Mouse (Mus musculus) embryonic facial prominence, embryonic 10.5 days (tissue): ENCODE data around the gene Stard7. TPM values are rescaled to one million over a fixed set of nuclear protein-coding genes. Genes with fewer than 3 reads are reported as not detected.
A peak's percentile ranks its signal among the peaks of the same experiment; 100 is the strongest.

Experiments used
- DNase-seq: peaks from one replicate; pipeline ENCODE4 v3.0.0-alpha.2; 2017; ENCODE audit warnings: low spot score
- H3K27ac ChIP-seq: fragments of 300-500 bp; sonication (generic); replicated peaks from 2 replicates; pipeline ENCODE4 v1.5.1; 2016; ENCODE audit warnings: mild to moderate bottlenecking
- H3K27me3 ChIP-seq: fragments of 300-500 bp; sonication (generic); replicated peaks from 2 replicates; pipeline ENCODE4 v1.6.1; 2016; ENCODE audit warnings: low read depth, mild to moderate bottlenecking; ENCODE audit not compliant: poor library complexity, severe bottlenecking
- H3K36me3 ChIP-seq: fragments of 300-500 bp; sonication (generic); replicated peaks from 2 replicates; pipeline ENCODE4 v1.6.1; 2016; ENCODE audit warnings: mild to moderate bottlenecking, moderate library complexity
- H3K4me1 ChIP-seq: fragments of 300-500 bp; sonication (generic); 2 replicates; pipeline ENCODE4 v1.6.1; 2016
- H3K4me3 ChIP-seq: fragments of 300-500 bp; sonication (generic); 2 replicates; pipeline ENCODE4 v1.5.1; 2016; ENCODE audit warnings: mild to moderate bottlenecking, moderate library complexity
- H3K9me3 ChIP-seq: fragments of 300-500 bp; sonication (generic); 2 replicates; pipeline ENCODE4 v1.6.1; 2016; ENCODE audit warnings: mild to moderate bottlenecking
- WGBS: fragments of 180-500 bp; shearing (Covaris S2); methylation state at CpG from one replicate; pipeline ENCODE4 v1.1.7; 2016; 5-methylcytosine and 5-hydroxymethylcytosine counted together
- polyA plus RNA-seq: library from polyadenylated mRNA; unstranded; fragments of >200 nt; fragmentation: Nextera tagmentation; extraction: Ambion mirVana; gene quantifications from 2 replicates; pipeline ENCODE4 v1.2.1, GENCODE M21; 2016

The Stard7 gene
- polyA plus RNA-seq, 1 experiment from 2014 or later = 80.1 TPM

DNA sequence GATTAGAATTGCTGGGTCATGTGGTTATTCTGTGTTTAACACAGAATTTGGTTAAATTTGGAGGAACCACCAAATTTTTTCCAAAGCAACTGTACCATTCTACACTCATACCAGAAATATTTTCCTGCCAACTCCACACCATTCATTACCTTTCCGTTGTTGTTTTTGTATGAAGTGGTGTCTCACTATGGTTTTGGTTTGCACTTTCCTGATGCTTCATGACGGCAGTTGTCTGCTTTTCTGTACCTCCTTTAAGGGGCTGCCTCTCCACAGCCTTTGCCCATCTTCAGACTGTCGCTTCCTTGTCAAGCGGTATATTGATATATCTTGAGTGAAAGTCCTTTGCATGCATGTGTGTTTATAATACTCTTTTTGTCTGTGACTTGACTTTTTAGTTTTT, 42.8 kb downstream of the Stard7 start:
- Histone ChIP-seq H3K9me3 (0 out of 2 replicates have a peak, but pooled peaks cover 3% of the 10 kb centered on the region), H3K27me3 (no peaks in the 10 kb centered on the region), H3K4me3 (no peak overlapping the region), H3K36me3 (no peaks in the 10 kb centered on the region), H3K4me1 (0 out of 2 replicates have a peak, but pooled peaks cover 5% of the 10 kb centered on the region), H3K27ac (no peak overlapping the region)
- no peak for DNase-seq
- WGBS = 95% methylated on average over 4 of the region's 4 CpGs

DNA sequence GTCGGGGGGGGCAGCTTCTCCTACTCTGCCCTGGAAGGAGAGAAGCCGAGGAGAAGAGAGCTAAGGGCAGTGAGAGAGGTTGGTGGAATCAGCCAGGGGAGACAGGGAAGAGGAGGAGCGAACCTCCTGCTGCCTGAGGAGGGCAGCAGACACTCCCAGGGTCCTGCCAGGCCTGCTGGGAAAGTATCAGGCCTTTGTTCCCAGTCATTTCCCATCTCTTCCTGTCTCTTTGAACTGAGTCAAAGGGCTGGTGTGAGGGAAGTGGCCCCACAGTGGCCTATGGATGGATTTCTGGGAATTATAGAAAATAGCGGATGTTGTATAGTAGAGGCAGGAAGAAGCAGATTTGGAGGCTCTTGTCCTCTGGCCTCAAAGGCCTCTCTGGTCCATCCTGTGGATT, 43.9 kb downstream of the Stard7 start:
- 55% methylated on average over 4 of the region's 4 CpGs for WGBS
- 0 out of 2 replicates have a peak, but pooled peaks cover 3% of the 10 kb centered on the region for H3K9me3 ChIP-seq
- H3K4me1 ChIP-seq = 0 out of 2 replicates have a peak, but pooled peaks cover 5% of the 10 kb centered on the region
- H3K36me3 ChIP-seq = no peaks in the 10 kb centered on the region
- H3K27ac ChIP-seq = peak overlapping the region; percentile 35; the same call in 1 of the 2 replicates
- H3K27me3 ChIP-seq = no peaks in the 10 kb centered on the region
- no peak overlapping the region for H3K4me3 ChIP-seq
- no peak for DNase-seq

DNA sequence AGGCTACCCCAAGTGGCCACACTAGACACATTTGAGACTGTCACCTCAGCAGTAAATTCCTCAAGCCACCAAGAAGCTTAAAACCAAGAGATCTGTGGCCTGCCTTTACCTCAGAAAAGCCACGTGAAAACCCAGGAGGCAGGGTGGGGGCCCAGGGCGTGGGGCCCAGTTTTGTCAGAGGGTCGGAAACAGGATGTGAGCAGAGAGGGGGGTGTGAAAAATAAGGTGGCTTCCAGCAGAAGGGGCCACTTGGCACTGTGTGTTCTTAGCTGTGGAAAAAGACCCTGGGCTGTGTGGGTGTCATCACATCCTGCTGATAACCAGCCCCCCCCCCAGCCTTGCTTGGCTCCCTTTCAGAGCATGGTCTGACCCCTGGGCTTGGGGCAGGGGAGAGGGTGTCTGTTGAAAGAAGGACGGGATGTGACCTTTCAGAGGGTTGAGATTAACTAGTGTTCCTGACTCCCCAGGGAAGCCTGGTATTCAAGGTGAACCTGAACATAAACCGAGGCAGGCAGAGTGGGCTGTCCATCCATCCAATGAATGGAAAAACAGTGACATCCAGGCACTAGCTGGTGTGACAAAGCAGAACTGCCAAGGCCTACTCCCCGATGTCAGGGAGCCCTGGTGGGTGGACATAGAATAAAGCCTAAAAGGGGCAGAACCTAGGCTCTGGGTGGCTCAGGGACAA, 44.6 kb downstream of the Stard7 start:
- H3K36me3 ChIP-seq = no peaks in the 10 kb centered on the region
- H3K27me3 ChIP-seq = no peaks in the 10 kb centered on the region
- peak overlapping the region; percentile 35; the same call in 1 of the 2 replicates for H3K27ac ChIP-seq
- 73% methylated on average over 6 of the region's 6 CpGs for WGBS
- no peak for DNase-seq
- no peak overlapping the region for H3K4me3 ChIP-seq
- 0 out of 2 replicates have a peak, but pooled peaks cover 5% of the 10 kb centered on the region for H3K4me1 ChIP-seq
- H3K9me3 ChIP-seq = 0 out of 2 replicates have a peak, but pooled peaks cover 3% of the 10 kb centered on the region

DNA sequence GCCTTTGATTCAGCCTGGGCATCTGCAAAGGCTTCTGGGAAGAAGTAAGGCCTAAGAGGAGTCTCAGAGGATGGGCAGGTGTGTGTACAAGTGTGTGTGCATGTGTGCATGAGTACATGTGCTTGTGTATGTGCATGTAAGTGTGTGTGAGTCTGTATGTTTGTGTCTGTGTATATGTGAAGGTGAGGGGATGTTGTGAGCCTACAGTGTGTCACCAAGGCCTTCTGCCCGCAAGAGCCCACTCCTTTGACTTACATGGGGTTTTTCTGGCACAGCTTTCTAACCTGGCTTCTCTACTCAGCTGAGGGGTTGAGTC, 45.1 kb downstream of the Stard7 start:
- no peak for DNase-seq
- Histone ChIP-seq H3K36me3 (no peaks in the 10 kb centered on the region), H3K4me1 (0 out of 2 replicates have a peak, but pooled peaks cover 5% of the 10 kb centered on the region), H3K9me3 (0 out of 2 replicates have a peak, but pooled peaks cover 3% of the 10 kb centered on the region), H3K27me3 (no peaks in the 10 kb centered on the region), H3K27ac (no peak overlapping the region), H3K4me3 (no peak overlapping the region)
- 92% methylated on average over 1 of the region's 1 CpGs for WGBS

DNA sequence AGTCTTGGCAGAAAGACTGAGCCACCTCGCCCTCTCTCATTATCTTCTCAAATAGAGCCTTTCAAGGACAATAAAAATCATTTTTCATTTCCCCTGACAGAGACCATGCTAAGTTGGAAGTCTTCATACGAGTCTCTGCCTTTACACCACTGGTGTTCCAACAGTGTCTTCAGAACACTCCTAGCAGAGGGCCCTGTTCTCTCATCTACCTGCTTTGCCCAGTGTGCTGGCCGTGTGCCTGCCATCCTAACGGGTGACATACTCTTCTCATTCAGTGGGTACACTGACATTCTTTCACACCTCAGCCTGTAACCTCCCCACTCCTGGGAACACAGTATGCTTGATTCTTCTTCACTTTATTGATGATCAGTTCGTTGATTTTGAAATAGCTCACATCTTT, 46.4 kb downstream of the Stard7 start:
- 82% methylated on average over 5 of the region's 5 CpGs for WGBS
- Histone ChIP-seq H3K27me3 (no peaks in the 10 kb centered on the region), H3K4me1 (0 out of 2 replicates have a peak, but pooled peaks cover 5% of the 10 kb centered on the region), H3K9me3 (0 out of 2 replicates have a peak, but pooled peaks cover 3% of the 10 kb centered on the region), H3K27ac (no peak overlapping the region), H3K4me3 (no peak overlapping the region), H3K36me3 (no peaks in the 10 kb centered on the region)
- DNase-seq = no peak

DNA sequence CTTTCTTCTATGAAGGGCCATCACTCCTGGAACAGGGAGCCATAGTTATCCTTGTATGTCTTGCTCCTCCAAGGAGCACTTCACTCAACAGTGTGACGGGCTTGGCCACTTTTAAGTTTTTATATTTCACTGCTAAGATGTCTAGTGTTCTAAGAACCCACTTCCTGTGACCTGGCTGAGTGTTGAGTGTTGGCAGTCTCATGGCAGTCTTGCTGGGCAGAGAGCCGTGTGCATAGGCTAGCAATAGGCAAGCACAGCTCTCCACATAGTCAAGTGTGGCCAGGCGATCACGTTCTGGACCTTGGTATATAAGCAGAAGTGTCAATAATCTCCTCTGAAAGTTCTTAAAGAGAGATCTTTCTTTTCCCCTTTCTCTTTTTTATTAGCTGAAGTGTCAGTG, 48.1 kb downstream of the Stard7 start:
- DNase-seq = no peak
- H3K4me3 ChIP-seq = no peak overlapping the region
- H3K27me3 ChIP-seq = no peaks in the 10 kb centered on the region
- H3K36me3 ChIP-seq = no peaks in the 10 kb centered on the region
- WGBS = 89% methylated on average over 4 of the region's 4 CpGs
- peaks cover 7% of the 10 kb centered on the region for H3K4me1 ChIP-seq
- no peaks in the 10 kb centered on the region for H3K9me3 ChIP-seq
- no peak overlapping the region for H3K27ac ChIP-seq

DNA sequence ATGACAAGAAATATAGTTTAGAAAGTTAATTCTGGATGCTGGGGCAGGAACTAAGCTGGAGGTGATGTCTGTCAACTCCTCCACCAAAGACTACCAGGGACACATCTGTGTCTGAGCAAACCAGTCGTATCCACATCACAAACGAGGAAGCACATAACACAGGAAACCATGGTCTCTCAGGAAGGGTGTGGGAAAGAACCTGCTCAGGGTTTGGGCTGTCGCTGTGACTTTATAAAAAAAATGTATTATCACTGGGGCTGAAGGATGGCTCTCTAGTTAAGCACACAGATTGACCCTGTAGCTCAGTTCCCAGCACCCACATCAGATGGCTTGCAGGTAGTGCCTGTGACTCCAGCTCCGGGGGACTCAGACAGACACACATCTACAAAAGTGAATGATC, 49.1 kb downstream of the Stard7 start:
- H3K9me3 ChIP-seq = no peaks in the 10 kb centered on the region
- no peak for DNase-seq
- peaks cover 10% of the 10 kb centered on the region for H3K4me1 ChIP-seq
- no peak overlapping the region for H3K4me3 ChIP-seq
- no peaks in the 10 kb centered on the region for H3K36me3 ChIP-seq
- H3K27me3 ChIP-seq = no peaks in the 10 kb centered on the region
- H3K27ac ChIP-seq = no peak overlapping the region
- WGBS = 74% methylated on average over 4 of the region's 4 CpGs

DNA sequence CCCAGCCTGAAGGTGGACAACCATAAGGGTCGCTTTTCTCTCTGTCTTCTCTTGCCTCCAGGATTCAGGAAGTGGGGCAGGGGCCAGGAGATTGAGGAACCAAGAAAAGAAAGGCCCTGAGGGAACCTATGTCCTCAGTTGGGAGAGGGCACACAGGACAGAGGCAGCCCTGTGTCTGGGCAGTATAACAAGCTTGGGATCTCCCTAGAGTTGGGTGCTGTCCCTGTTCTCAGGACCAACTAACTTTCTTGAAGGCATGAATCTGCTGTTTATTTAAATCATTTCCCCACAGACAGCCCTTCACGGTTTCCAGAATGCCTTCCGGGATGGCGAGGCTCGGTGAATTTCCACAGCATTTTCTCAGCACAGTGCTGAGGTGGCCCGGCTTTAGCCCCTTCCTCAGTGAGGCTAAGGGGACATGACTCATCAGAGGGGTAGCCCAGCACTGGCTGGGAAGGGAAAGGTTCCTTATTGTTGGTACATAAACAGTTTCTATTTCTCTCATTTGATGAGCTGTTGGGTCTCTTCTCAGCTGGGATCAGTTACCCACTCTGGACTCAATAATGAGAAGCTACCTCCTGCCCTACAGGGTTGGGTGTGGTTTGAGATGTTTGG, 52.8 kb downstream of the Stard7 start:
- Histone ChIP-seq H3K4me1 (peaks cover 9% of the 10 kb centered on the region), H3K27ac (no peak overlapping the region), H3K27me3 (no peaks in the 10 kb centered on the region), H3K4me3 (no peak overlapping the region), H3K9me3 (no peaks in the 10 kb centered on the region), H3K36me3 (no peaks in the 10 kb centered on the region)
- DNase-seq = no peak
- WGBS = 75% methylated on average over 6 of the region's 6 CpGs

DNA sequence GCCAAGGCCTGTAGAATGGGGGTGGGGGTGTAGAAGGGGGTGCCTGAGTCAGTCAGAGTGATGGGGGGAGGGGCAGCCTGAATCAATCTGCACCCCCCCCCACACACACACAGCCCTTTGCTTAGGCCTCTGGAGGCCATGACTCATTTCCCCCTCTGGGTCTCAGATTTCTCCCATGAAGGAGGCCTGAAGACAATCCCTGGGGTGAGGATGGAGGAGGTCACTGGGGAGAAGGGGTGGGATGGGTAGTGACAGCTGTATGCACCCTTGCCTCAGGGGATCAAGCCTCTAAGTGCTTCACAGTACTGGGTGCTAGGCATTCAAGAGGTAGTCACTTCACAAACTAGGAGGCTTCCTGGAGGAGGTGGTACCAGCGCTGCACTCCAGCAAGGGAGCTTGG, 53.6 kb downstream of the Stard7 start:
- H3K36me3 ChIP-seq = no peaks in the 10 kb centered on the region
- H3K4me3 ChIP-seq = no peak overlapping the region
- no peaks in the 10 kb centered on the region for H3K27me3 ChIP-seq
- peaks cover 15% of the 10 kb centered on the region for H3K4me1 ChIP-seq
- no peaks in the 10 kb centered on the region for H3K9me3 ChIP-seq
- 75% methylated on average over 1 of the region's 1 CpGs for WGBS
- no peak for DNase-seq
- no peak overlapping the region for H3K27ac ChIP-seq

DNA sequence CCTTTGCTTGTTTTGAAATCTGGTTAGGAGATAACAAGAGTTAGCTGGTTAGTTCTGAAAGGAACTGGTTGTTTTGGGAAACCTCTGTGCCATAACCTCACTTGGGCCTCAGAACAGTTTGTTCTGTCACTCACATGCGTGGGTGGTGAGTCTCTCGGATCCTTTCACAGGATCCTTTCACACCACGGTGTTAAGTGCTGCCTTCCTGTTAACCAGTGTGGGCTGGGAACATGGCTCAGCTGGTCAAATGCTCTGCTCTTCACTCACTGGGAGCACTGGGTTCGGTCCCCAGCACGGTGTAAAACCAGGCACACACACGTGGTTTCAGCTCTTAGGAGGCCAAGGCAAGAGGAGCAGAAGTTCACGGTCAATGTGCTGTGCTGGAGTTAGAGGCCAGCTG, 54.4 kb downstream of the Stard7 start:
- no peaks in the 10 kb centered on the region for H3K36me3 ChIP-seq
- WGBS = 80% methylated on average over 7 of the region's 7 CpGs
- H3K4me3 ChIP-seq = no peak overlapping the region
- DNase-seq = no peak
- peaks cover 17% of the 10 kb centered on the region for H3K4me1 ChIP-seq
- H3K27ac ChIP-seq = no peak overlapping the region
- no peaks in the 10 kb centered on the region for H3K27me3 ChIP-seq
- H3K9me3 ChIP-seq = no peaks in the 10 kb centered on the region

DNA sequence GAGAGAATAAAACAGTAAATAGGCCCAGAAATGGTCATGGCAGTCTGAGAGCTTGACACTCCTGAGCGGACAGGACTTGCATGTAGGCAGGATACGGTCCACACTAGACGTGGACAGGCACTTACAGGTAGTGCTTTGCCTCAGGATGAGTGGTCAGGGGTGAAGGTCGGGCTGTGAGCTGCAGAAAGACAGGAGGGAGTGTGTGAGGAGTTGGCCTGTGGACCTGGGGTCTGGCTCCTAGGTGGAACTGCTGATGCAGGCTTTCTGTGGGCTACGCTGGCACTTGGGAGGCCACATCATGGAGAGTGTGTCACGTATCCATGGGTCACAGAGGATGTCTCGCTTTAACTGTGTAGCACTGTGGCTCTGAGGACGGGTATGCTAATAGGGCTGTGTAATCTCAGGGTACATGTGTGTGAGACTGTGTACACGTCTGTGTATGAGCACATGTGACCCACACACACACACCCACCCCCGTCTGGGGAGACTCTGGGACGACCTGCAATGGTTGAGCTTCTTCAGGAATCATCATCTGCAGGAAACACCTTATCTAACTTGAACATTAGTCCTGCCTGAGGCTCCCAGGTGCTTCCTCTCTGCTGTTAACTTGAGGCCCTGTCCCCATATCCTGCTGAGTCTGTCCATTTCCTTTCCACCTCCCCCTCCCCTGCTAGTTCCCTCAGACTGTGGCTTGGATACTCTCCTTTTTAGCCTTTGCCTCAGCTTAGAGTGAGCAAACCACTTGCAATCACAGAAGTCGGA, 58.3 kb downstream of the Stard7 start:
- Histone ChIP-seq H3K36me3 (no peaks in the 10 kb centered on the region), H3K27ac (peak overlapping the region; percentile 51; the same call in 1 of the 2 replicates), H3K4me3 (no peak overlapping the region), H3K4me1 (peaks cover 16% of the 10 kb centered on the region), H3K9me3 (no peaks in the 10 kb centered on the region), H3K27me3 (peaks cover 3% of the 10 kb centered on the region)
- WGBS = 76% methylated on average over 12 of the region's 12 CpGs
- DNase-seq = no peak

DNA sequence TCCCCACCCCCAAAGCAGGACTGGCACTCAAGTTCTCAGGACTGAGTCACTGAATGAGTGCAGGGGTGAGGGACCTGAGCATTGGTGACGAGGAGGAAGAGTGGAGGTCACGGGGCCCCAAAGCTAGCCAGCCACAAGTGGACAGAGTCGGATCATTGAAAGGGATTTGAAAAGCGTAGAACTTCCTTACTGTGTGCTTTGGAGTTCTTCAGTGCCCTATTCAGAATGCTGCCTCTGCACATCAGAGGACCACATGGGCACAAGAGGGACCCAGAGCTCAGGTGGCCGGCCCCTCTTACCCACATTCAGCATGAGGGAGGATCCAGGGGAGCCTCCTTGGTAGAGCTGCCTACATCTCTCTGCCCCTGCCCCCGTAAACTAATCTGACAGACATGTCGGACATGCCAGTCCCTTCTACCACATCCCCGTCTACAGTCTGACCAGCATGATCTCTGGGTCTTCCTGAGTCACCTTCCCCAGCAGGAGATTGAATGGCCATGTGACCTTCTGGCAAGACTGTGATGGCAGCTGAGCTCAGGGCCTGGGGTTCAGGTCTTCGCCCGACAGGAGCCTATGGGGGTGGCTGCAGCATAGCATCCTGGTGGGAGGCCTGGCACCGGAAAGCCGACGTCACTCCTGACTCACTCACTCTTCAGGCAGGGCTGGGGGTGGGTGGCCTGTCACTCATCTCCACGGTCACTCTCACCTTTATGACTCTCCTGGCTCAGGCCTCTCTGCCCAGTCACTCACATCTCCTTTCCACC, 63.0 kb downstream of the Stard7 start:
- Histone ChIP-seq H3K27me3 (peaks cover 48% of the 10 kb centered on the region), H3K4me1 (peaks cover 51% of the 10 kb centered on the region), H3K27ac (no peak overlapping the region), H3K9me3 (no peaks in the 10 kb centered on the region), H3K36me3 (no peaks in the 10 kb centered on the region), H3K4me3 (no peak overlapping the region)
- 81% methylated on average over 14 of the region's 14 CpGs for WGBS
- DNase-seq = no peak
